Mouse (Mus musculus) kidney, postnatal 14 days (tissue): ENCODE results near the gene Deup1.
A peak's percentile ranks its signal among the peaks of the same experiment; 100 is the strongest.

Source experiments
- DNase-seq: peaks from one replicate; pipeline ENCODE4 v3.0.0; 2022; ENCODE audit warnings: mixed read lengths

The Deup1 gene

DNA sequence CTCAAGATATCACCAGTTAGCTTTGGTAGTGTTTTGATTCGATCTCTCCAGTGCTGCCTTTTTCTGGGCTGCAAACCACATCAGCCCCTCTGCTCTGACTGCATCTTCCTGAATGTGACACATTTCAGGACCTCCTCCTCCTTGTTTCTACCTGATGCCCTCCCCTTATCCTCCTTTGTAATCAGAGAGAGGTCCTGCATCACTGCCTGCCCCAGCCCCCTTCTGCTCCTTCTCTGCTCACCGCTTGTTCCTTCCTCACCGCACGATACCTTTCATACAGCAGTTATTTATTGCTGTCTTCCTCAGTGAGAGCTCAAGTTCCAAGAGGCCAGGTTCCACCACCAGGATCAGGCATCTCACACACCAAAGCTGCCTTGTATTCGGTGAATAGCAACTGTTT lies 96.5 kb downstream of the Deup1 start:
- DNase-seq = no peak

DNA sequence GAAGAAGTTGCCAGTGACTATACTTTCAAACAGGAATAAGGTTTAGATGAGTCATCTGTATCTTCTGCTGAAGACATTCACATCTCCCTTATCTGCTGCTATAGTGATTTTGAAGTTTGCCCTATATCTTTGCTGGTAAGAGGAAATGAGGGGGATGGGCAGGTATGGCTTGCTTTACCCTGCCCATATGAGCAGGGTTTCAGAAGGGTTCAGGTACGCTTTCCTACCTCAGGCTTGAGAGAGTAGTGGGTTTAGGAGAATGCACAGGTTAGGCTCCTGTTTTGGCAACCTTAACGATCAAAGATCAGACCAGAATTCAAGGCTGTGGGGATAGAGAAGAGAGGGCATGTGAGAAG lies 97.8 kb downstream of the Deup1 start:
- DNase-seq = no peak

GRCm38 (mm10) chr9:15529275-15529964 lies 98.3 kb downstream of the Deup1 start:
- DNase-seq = peak; percentile 69

GRCm38 (mm10) chr9:15528368-15528767 lies 99.4 kb downstream of the Deup1 start:
- peak; percentile 42 for DNase-seq

DNA sequence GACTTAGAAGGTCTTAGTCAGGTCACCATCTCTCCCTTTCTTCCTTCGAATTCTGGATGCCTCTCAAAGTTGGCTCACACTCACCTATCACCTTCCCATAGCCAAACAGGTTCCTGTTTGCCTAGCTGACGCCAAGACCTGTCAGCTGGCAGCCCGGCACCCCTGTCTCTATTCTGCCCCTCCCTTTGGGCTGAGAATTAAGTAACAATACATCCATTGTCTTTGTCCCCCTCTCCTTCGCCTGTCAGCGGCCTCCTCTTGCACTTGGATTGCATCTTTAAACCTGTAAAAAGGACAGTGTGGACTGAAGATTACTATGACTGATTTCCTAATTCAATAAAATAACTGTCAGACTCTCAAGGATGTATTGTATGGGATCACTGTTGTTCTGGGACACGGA lies 99.9 kb downstream of the Deup1 start:
- DNase-seq = no peak

GRCm38 (mm10) chr9:15526539-15526938 lies 101.2 kb downstream of the Deup1 start:
- no peak for DNase-seq

- DNase-seq = peak; percentile 64
These were observed 102.5 kb downstream of the Deup1 start for GRCm38 (mm10) chr9:15525246-15525645.

GRCm38 (mm10) chr9:15523646-15524045 lies 104.1 kb downstream of the Deup1 start:
- DNase-seq = no peak

DNA sequence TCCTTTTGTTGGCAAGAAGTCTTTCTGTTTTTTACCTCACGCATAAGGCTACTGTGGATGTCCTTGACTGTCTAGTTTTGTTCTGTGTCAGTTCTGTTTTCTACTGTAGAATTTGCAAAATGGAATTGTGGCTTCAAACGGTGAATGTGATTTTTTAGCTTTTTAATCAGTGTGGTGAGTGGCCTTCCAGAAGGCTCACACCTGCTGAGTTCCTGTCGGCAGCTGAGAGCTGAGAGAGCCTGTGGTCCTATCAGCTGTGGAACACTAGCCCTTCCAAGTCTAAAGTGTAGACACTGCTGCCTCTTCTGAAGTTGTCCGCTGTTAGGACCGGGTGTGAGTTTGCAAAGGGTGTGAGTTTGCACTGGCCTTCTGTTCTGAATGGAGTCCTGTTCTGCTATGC lies 104.8 kb downstream of the Deup1 start:
- DNase-seq = no peak

GRCm38 (mm10) chr9:15522348-15522747 lies 105.4 kb downstream of the Deup1 start:
- DNase-seq = no peak

DNA sequence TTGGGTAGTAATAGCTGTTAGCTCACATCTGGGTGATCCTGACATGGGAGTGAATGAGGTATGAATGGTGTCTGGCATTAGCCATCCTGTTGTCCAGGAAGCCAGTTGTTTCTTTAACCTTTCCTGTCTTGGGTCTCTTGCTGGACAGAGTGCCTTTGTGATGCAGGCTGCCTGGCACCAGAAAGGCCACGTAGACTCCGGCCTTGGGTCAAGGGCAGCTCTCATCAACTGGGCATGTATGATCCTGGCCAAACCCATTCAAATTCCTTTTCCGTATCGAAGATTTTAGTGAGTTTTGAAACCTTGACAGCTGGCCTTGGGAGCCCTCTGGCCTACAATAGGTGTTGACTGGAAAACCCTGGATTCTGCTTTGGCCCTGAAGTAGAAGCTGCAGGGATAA lies 109.8 kb downstream of the Deup1 start:
- no peak for DNase-seq

DNA sequence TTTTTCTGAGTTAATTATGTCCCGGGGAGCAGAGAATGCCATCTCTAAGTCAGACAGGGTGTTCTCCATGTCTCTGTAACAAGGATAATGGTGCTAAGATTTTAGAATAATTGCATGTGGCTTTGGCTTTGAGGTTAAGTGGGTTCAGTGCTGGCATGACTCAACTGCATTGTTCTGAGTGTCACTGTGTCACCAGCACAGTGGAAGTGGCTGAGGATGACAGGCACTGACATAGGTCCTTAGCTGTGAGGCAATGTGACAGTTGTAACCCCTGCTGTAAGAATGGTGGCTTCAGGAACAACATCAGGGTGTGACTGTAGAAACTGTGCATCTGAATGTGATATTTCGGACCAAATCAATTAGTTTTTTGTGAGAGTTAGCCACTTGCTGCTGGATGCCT lies 111.7 kb downstream of the Deup1 start:
- no peak for DNase-seq

DNA sequence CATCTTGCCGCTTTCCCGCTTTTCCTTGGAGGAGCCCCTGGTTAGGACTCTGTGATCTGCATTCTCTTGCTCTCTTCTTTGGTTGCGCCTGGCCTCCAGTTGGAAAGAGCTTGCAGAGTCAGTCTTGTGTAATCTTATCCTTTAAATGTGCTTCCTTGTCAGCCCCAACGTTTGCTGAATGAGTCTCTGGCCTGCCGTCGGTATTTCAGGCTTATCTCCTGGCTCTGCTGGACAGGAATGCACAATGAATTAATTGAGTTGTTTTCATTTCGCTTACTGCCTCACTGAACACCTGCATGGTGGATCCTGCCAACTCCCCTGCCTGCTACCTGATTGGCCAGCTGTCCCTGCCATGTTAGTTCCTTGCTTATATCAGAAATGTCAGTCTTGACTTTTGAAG lies 114.8 kb downstream of the Deup1 start:
- peak; percentile 64 for DNase-seq

DNA sequence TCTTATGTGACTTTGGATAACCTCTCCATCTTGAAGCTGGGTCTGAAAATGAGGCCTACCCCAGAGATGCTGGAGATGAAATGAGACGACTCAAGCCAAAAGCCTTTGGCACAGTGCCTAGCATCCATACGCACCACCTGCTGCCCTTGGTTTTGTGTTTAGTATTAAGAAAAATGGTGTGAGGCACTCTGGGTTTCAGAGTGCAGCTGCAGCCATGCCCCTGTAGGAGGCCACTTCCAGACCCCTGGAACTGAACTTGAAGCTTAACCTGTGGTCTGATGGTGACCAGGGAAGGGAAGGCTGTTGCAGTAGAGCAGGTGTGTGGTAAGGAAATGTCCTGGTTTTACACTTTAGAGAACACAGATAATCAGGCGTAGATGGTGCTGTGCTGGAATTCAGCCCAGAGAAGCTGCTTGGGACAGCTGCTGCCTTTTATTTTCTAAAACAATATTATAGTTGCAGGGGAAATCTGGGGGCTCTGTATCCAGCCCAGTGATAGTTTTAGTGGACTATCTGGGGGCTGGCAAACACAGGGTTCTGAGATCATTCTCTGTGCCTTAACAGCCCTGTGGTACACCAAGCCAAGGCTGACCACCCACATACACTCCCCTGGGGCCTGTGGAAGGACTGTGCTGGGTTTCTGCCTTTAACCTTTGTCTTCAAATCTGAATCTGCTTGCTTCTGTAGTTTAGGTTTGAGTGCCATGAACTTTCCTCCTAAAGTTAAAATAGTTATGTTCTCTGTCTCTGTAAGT lies 117.0 kb downstream of the Deup1 start:
- no peak for DNase-seq
